Mouse (Mus musculus): ENCODE data around the gene Syne2. TPM values are rescaled to one million over a fixed set of nuclear protein-coding genes. Genes with fewer than 3 reads are reported as not detected.

Gene Syne2
- total RNA-seq, 2 experiments from 2014 or later: 18.3 to 20.9 TPM

GRCm38 (mm10) chr12:75856096-75856868 is 38.3 kb downstream of the Syne2 start:
- intact Hi-C loops (cut with DNase I; ENCODE audit: low total_unique reads): no loop called here

GRCm38 (mm10) chr12:75859936-75860335 is 42.0 kb downstream of the Syne2 start:
- intact Hi-C loops (cut with DNase I; ENCODE audit: low total_unique reads): no loop called here
- DNase-seq: no peak

More at GRCm38 (mm10) chr12:75856096-75856868, 38.3 kb downstream of the Syne2 start:
- no peak for DNase-seq

GRCm38 (mm10) chr12:75860843-75861242 is 42.9 kb downstream of the Syne2 start:
- intact Hi-C loops (cut with DNase I; ENCODE audit: low total_unique reads): no loop called here
- no peak for DNase-seq

DNA sequence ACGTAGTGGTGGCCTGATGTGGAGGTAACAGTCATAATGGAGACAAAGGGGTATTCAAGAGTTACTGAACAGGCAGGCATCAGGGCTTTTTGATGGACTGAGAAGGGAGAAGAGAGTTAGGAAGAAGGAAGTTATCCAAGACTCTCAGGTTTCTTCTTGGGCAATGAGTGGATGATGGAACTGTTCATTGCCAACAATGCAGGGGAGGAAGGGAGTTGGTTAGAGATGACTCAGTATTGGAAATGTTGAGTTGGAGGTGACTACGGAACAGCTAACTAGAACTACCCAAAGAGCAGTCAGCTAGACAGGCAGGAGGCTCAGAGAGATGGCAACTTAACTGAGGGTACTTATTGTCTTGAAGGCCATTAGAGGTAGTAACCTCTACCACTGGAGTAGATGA is 47.2 kb downstream of the Syne2 start:
- intact Hi-C loops (cut with DNase I; ENCODE audit: low total_unique reads): no loop called here
- DNase-seq: no peak

- no peak for DNase-seq
- intact Hi-C loops (cut with DNase I; ENCODE audit: low total_unique reads): no loop called here
Observed at GRCm38 (mm10) chr12:75866419-75867373, 48.8 kb downstream of the Syne2 start.

DNA sequence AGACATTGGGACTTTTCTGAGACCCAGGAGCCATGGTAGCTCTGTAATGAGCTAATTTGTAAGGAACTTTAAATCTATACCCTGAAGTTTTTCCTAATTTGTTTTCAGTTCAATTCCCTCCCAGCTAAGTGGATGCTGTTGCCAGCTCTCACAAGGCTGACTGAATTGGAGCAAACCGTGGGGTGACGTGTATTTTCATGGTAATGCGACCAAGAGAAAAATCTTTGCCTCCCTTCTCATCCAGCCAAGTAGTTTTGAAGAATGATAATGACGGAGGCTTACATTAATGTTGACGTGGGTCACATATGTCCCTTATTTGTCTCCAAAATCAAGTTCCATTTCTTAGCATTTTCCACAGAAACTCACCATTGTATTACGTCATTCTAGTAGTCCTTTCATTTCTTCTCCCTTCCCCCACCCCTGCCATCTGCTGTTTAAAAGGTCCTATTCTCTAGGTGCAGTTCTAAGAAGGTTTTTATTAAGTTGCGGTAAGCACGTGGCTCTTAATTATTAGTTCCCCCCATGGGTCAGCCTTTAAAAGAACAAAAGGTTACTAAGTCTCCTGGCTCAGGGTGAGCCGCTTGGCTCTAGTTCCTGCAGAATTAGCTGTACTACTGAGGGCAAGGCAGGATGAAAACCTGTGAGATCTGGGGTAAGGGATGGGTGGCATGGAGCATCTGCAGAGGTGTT is 55.8 kb downstream of the Syne2 start:
- no peak for DNase-seq
- intact Hi-C loops (cut with DNase I; ENCODE audit: low total_unique reads): no loop called here

GRCm38 (mm10) chr12:75874287-75874994 is 56.5 kb downstream of the Syne2 start:
- DNase-seq: no peak
- intact Hi-C loops (cut with DNase I; ENCODE audit: low total_unique reads): no loop called here

DNA sequence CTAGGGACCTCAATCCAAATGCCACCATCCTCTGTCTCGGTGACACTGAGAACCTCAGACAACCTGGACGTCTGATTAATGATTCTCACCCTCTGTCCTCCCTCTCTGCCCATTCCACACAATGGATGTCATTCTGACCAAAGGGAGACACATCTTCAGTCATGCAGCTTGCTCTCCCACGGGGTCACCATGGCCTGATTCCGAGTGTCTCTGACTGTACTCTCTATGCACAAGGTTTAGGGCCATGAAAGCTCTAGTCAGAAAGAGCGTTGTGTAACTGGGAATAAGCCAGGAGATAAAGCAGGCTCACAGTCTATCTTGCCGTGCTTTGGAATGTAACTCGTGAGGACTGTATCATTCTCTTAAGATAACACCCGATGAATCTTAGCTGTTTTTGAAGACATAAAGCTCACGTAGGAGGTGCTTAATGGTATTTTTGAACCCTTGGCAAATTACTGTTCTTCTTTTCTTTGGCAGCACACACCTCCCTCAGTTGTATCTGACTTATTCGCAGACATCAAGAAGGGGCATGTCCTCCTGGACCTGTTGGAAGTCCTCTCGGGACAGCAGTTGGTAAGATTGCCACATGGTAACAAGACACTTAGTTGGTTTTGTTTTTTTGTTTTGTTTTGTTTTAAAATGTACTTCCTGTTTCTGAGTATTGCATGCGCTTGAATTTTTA is 61.8 kb downstream of the Syne2 start:
- DNase-seq: no peak
- intact Hi-C loops (cut with DNase I; ENCODE audit: low total_unique reads): no loop called here

GRCm38 (mm10) chr12:75881554-75881953 is 63.6 kb downstream of the Syne2 start:
- intact Hi-C loops (cut with DNase I; ENCODE audit: low total_unique reads): no loop called here
- DNase-seq: no peak

- no peak for DNase-seq
- intact Hi-C loops (cut with DNase I; ENCODE audit: low total_unique reads): no loop called here
Observed at GRCm38 (mm10) chr12:75886161-75886560, 68.2 kb downstream of the Syne2 start.

- intact Hi-C loops (cut with DNase I; ENCODE audit: low total_unique reads): no loop called here
Observed at GRCm38 (mm10) chr12:75886946-75887345, 69.0 kb downstream of the Syne2 start.

DNA sequence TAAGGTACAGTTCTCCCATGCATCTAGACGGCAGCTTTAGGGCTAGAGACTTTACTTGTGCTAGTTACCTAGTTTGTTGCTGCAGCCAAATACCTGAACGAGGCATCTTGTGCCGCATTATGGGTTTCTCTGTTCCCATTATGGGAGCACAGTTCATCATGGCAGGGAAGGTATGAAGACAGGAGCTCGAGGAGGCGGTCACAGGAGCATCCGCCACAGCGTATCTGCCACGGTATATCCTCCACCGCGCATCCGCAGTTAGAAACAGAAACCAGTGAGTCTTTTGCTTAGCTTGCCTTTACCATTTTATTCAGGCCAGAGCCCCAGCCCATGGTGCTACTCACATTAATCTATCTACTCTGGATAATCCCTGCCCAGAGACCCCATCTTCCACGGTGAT is 70.8 kb downstream of the Syne2 start:
- intact Hi-C loops (cut with DNase I; ENCODE audit: low total_unique reads): no loop called here

More at GRCm38 (mm10) chr12:75886946-75887345, 69.0 kb downstream of the Syne2 start:
- no peak for DNase-seq

GRCm38 (mm10) chr12:75891206-75891605 is 73.3 kb downstream of the Syne2 start:
- intact Hi-C loops (cut with DNase I; ENCODE audit: low total_unique reads): no loop called here
- DNase-seq: no peak

More for the DNA sequence above, 70.8 kb downstream of the Syne2 start:
- DNase-seq: no peak

- no peak for DNase-seq
- intact Hi-C loops (cut with DNase I; ENCODE audit: low total_unique reads): no loop called here
Observed at GRCm38 (mm10) chr12:75893392-75893791, 75.5 kb downstream of the Syne2 start.

DNA sequence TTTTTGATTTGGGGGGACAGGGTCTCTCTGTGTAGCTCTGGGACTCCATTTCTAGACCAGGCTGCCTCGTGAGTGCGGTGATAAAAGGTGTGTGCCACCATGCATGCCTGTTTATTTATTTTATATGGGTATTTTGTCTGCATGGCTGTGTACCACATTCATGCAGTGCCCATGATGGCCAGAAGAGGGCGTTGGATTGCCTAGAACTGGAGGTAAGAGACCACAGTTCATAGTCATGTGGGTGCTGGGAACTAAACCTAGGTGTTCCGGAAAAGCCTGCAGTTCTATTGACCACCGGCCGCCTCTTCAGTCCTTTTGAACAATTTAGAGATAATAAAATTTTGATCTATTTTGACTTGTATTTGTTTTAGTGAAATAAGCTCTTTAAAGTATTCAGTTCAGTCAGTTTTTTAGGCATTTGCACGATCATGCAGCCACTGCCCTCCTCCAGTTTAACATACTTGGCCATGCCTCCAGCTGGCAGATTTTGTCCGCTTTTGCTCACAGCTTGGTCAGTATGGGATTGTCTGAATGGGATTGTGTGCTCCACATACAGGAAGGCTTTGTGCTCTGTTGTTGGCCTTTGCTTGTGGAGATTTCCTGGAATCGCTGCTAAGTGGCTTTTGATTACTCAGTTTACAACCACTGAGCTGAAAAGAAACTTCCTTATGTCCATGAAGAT is 76.5 kb downstream of the Syne2 start:
- intact Hi-C loops (cut with DNase I; ENCODE audit: low total_unique reads): no loop called here
- DNase-seq: no peak

DNA sequence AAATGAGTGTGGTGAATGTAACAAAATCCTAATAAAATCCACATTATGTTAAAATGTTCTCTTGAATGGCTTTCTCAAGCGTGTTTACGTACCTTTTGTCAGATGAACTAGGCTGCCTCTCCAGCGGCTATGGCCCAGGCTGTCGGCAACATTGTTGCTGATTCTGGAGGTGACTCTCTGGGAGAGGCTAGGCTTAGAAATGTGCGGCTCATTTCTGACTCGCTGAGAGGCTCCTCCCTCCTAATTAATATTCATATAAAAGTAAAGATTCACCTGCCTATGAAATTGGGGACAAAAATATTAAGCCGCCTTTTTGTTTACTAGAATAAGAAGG is 77.0 kb downstream of the Syne2 start:
- intact Hi-C loops (cut with DNase I; ENCODE audit: low total_unique reads): no loop called here
- no peak for DNase-seq

DNA sequence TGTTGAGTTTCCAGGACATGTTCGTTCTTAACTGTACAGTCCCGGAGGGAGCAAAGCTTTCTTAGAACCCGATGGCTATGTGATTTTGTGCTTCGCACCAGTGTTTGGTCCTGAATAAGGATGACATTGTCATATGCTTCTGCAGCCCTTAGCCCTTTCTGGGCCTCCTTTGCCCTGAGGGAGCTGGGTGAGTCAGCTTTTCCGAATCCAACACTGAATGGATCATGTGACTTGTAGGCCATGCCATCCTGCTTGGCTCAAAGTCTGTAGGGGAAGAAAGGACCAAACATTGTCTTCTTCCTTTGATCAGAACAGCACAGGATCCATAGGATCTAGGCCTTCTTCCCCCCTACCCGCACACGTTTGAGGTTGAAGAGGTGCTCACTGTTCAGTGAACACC is 79.9 kb downstream of the Syne2 start:
- intact Hi-C loops (cut with DNase I; ENCODE audit: low total_unique reads): no loop called here

GRCm38 (mm10) chr12:75901721-75902120 is 83.8 kb downstream of the Syne2 start:
- DNase-seq: no peak
- intact Hi-C loops (cut with DNase I; ENCODE audit: low total_unique reads): no loop called here

More for the DNA sequence above, 79.9 kb downstream of the Syne2 start:
- DNase-seq: no peak
